Mouse (Mus musculus) retina, postnatal 1 day (tissue): ENCODE data around the gene Rft1.

Experiments
- DNase-seq: peaks from one replicate; pipeline ENCODE4 v3.0.0-alpha.2; 2012

Rft1 gene

DNA sequence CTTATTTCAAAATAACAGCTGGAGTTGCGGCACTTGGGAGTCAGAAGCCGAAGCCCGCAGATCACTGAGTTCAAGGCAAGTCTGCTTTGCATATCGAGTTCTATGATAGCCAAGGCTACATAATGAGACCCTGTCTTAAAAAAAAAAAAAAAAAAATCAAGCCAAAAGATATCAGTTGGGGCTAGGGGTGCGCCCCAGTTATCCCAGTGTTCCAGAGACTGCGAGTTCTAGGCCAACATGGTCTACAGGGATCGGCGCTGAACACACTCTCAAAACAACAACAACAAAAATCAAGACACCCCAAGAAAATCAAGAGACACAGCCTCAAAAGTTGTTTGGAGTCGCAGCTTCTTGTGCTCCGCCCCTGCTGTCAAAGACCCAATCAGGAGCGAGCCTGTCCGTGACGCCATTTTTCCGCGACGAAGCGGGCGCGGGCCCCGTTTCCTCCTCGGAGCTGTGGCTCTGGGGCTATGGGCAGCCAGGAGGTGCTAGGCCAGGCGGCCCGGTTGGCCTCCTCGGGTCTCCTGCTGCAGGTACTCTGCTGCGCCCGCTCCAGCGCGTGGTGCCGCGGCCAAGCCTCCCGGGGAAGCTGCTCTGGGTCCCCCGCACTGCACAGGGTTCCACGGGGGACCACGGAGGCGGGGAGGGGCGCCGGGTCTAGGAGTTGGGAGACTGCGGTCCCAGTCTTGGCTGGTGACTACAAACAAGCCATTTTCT is at the start of gene Rft1:
TSS of gene Rft1 (plus strand) at position 418 of the 717 bp plus-strand sequence.
- DNase-seq = peak; percentile 97

GRCm38 (mm10) chr14:30606817-30607216 is 47.3 kb upstream of the Rft1 start:
- no peak for DNase-seq

- DNase-seq = no peak
Observed at GRCm38 (mm10) chr14:30607696-30608095, 46.5 kb upstream of the Rft1 start.

GRCm38 (mm10) chr14:30608176-30608575 is 46.0 kb upstream of the Rft1 start:
- no peak for DNase-seq

- DNase-seq = no peak
Observed at GRCm38 (mm10) chr14:30609499-30609898, 44.7 kb upstream of the Rft1 start.

- no peak for DNase-seq
Observed at GRCm38 (mm10) chr14:30610304-30610703, 43.9 kb upstream of the Rft1 start.

DNA sequence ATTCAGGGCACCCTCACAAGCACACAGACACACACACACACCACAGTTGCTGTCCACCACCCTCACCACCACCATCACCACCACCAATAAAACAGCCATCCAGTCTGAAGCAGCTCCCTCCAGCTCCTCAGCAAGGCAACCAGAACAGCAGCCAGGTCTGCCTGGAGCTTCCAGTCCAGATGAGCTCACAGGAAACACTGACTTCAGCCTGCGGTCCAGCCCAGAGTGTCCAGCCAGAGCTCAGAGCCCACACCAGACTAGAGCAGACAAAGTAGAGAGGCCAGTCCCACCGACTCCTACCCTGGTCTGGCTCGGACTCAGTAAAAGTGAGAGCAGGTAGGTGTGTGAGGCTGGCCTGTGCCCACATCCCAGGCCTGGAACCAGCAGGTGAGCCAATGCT is 43.2 kb upstream of the Rft1 start:
- no peak for DNase-seq

DNA sequence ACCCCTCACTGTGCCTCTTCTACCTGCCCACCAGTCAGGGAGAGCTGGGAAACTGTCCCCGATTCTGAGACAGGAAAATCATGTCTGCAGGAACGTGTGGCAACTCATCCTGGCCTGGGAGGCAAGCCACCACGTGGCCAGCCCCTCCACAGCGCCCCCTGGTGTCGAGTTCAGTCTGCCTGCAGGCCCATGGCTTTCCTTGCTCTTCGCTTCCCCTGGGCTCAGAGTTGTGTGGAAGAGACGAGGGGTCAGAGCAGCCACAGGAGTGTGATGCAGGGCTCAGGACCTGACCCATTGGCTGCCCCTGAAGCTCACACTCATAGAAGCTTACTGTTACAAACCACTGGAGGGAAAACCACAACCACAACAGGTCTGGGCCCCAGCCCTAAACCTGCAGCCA is 41.6 kb upstream of the Rft1 start:
- DNase-seq = peak; percentile 76

GRCm38 (mm10) chr14:30612962-30613715 is 41.0 kb upstream of the Rft1 start:
- no peak for DNase-seq

GRCm38 (mm10) chr14:30616751-30617150 is 37.4 kb upstream of the Rft1 start:
- DNase-seq = no peak

GRCm38 (mm10) chr14:30618746-30619275 is 35.3 kb upstream of the Rft1 start:
- DNase-seq = no peak

- no peak for DNase-seq
Observed at GRCm38 (mm10) chr14:30619982-30620578, 34.1 kb upstream of the Rft1 start.

DNA sequence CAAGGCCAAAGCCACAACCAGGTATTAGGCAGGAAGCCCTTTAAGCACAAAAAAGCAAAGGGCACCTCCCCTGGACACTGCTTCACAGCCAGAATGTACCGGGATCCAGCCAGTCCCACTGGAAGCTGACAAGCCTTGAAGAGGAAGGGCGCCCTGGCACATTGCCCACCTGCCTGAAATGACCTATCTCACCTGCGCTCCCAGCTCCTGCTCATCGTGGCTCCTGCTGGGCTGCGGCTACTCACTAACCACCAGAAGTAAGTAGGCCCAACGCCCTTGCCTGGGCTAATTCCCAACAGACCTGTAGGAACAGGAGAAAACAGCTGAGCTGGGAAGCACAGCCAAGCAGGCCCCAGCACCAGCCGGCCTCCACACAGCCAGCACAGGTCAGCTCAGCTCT is 32.0 kb upstream of the Rft1 start:
- no peak for DNase-seq

DNA sequence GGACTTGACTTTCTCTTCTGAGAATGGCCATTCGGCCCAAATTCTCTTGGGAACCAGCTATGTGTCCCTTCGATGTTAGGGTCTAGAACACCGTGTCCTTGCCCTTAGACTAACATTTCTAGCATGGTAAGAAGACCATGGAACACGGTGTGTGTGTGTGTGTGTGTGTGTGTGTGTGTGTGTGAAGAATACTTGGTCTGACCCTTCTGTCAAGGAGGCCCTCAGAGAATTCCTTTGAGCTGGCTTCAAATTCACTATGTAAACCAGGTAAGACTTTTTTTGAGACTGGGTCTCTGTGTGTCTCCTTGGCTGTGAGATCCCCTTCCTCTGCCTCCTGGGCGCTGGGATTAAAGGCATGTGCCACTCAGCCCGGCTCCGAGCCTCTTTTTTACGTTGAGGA is 31.6 kb upstream of the Rft1 start:
- no peak for DNase-seq

GRCm38 (mm10) chr14:30624277-30624721 is 29.9 kb upstream of the Rft1 start:
- DNase-seq = peak; percentile 47

GRCm38 (mm10) chr14:30625131-30625807 is 28.9 kb upstream of the Rft1 start:
- DNase-seq = peak; percentile 74

GRCm38 (mm10) chr14:30625856-30626726 is 28.1 kb upstream of the Rft1 start, which contains the start of gene Prkcd:
Gene Prkcd (minus strand): TSS chr14:30626210.
- peak; percentile 88 for DNase-seq

- no peak for DNase-seq
Observed at GRCm38 (mm10) chr14:30626756-30627742, 27.1 kb upstream of the Rft1 start.

- DNase-seq = no peak
Observed at GRCm38 (mm10) chr14:30628235-30628634, 25.9 kb upstream of the Rft1 start.

DNA sequence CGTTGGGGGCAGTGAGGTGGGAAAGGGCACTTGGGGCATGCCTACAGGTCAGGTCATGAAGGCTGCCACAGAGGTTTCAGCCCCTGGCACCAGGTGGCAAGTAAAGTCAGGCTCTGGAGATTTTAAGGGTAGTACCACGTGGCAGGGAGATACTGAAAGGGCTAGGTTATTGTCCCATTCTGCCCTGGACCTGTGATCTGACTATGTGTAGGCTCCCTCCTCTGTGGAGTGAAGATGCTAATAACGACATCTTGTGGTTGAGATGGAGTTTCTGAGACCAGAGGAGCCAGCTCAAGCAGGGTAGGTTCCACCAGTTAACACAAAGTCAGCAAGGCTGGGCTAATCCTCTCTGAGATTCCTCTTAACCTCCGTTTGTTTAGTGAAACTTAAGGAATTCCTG is 24.3 kb upstream of the Rft1 start:
- DNase-seq = no peak
